Mouse (Mus musculus) R1 (cell line): ENCODE results near the gene Fam107b.
"Not testable (repeated sequence)": the region's sequence is repeated elsewhere in the genome, so short reads cannot be mapped to it uniquely, and the experiment has no call there.

Experiments used
- DNase-seq: peaks from one replicate; pipeline ENCODE4 v3.0.0-alpha.2; 2018; ENCODE audit warnings: low read depth, low spot score

Gene Fam107b

GRCm38 (mm10) chr2:3658900-3659299 lies 88.6 kb downstream of the Fam107b start:
- DNase-seq, result no peak

- DNase-seq, result no peak
These were observed 89.1 kb downstream of the Fam107b start for GRCm38 (mm10) chr2:3659300-3659910.

GRCm38 (mm10) chr2:3664086-3664485 lies 93.8 kb downstream of the Fam107b start:
- peak; percentile 7 for DNase-seq

GRCm38 (mm10) chr2:3668682-3669081 lies 98.4 kb downstream of the Fam107b start:
- DNase-seq, result peak; percentile 69

- DNase-seq, result peak; percentile 17
These were observed 99.4 kb downstream of the Fam107b start for GRCm38 (mm10) chr2:3669646-3670045.

- no peak for DNase-seq
These were observed 102.5 kb downstream of the Fam107b start for GRCm38 (mm10) chr2:3672654-3673367.

- DNase-seq, result no peak
These were observed 105.2 kb downstream of the Fam107b start for GRCm38 (mm10) chr2:3675481-3675880.

- DNase-seq, result no peak
These were observed 112.4 kb downstream of the Fam107b start for GRCm38 (mm10) chr2:3682699-3683098.

GRCm38 (mm10) chr2:3683343-3683742 lies 113.1 kb downstream of the Fam107b start:
- DNase-seq, result no peak

- DNase-seq, result no peak
These were observed 113.5 kb downstream of the Fam107b start for GRCm38 (mm10) chr2:3683751-3684229.

GRCm38 (mm10) chr2:3690221-3690620 lies 119.9 kb downstream of the Fam107b start:
- no peak for DNase-seq

- no peak for DNase-seq
These were observed 122.5 kb downstream of the Fam107b start for GRCm38 (mm10) chr2:3692833-3693232.

- DNase-seq, result peak; percentile 5
These were observed 125.6 kb downstream of the Fam107b start for GRCm38 (mm10) chr2:3695900-3696299.

- no peak for DNase-seq
These were observed 130.1 kb downstream of the Fam107b start for GRCm38 (mm10) chr2:3700368-3700767.

- no peak for DNase-seq
These were observed 132.4 kb downstream of the Fam107b start for GRCm38 (mm10) chr2:3702640-3703190.

GRCm38 (mm10) chr2:3703806-3704205 lies 133.5 kb downstream of the Fam107b start:
- no peak for DNase-seq

GRCm38 (mm10) chr2:3704311-3705162 lies 134.2 kb downstream of the Fam107b start:
- DNase-seq, result no peak

GRCm38 (mm10) chr2:3705283-3705682 lies 135.0 kb downstream of the Fam107b start:
- not testable (repeated sequence) for DNase-seq

GRCm38 (mm10) chr2:3707236-3707635 lies 136.9 kb downstream of the Fam107b start:
- DNase-seq, result no peak

- DNase-seq, result no peak
These were observed 138.3 kb downstream of the Fam107b start for GRCm38 (mm10) chr2:3708621-3709020.

- no peak for DNase-seq
These were observed 139.6 kb downstream of the Fam107b start for GRCm38 (mm10) chr2:3709882-3710281.

GRCm38 (mm10) chr2:3710521-3710920 lies 140.2 kb downstream of the Fam107b start:
- DNase-seq, result no peak
